Comparison of ENCODE assay signal across 8 mouse cellular contexts in the genomic region with DNA sequence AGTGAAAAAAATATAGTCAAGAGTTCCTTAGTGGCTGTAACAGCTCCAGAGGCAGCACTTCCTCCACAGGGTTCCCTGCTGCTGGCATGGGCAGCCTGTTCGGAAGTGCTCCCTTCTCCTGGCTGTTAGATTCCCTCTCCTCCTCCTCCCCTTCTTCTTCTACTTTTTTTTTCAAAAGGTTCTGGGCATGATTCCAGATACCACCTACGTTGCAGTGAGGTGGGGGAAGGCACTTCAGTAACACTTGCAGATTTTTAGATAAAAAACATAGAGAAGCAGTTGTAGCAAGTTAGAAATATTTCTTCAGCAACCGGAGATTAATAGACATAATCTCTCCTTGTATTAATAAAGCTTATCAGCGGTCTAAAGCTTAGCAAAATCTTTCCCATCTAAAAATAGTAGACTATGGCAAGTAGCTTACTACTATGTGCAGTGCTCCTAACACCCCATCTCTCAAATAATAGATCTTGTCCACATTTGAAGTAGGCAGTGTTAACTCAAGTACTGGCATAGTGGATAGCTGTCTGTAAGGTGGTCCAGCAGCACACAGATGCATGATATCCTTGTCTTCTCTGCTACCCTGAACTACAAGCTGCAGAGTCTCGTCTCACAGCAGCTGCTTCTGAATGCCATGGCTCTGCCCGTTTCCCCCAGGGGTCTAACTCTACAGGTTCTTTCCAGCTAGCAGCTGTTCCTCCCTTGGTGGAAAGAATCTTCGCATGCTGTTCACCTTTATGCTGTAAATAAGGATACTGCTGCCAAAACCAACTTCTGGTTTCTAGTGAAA. TPM values are rescaled to one million over a fixed set of nuclear protein-coding genes. Genes with fewer than 3 reads are reported as not detected.
DNase-seq lines count a peak whose midpoint lies in the region; ATAC-seq lines count a peak whose summit lies in the region.
"Had no signal": no experiment of that assay in that cellular context is flagged by ENCODE, and none has a peak within 500 bp of the region (broad histone marks: within the 10 kb centered on the region; RNA-seq: fewer than 3 reads in every experiment).

No protein-coding gene starts in this region.

- H3K27ac ChIP-seq in midbrain, embryonic 15.5 days = 0 out of 2 replicates have a peak overlapping the region, but pooled peaks have one; percentile 46
- no peak overlapping the region for H3K27ac ChIP-seq in midbrain, embryonic 11.5 days (ENCODE audit: low read depth, low read length)
- peak overlapping the region; percentile 75 for H3K27ac ChIP-seq in embryonic facial prominence, embryonic 12.5 days

- intact Hi-C loops in heart, postnatal 10 days (cut with DNase I) = loop anchor here (2.0 kb wide), 1 partner anchor 48 kb away; no protein-coding TSS in a partner anchor

- peaks cover 17% of the 10 kb centered on the region for H3K4me1 ChIP-seq in midbrain, embryonic 15.5 days
- no peaks in the 10 kb centered on the region for H3K4me1 ChIP-seq in midbrain, embryonic 11.5 days (ENCODE audit: control insufficient read depth, insufficient read depth, low read length)
- H3K4me1 ChIP-seq in embryonic facial prominence, embryonic 12.5 days = peaks cover 40% of the 10 kb centered on the region

- H3K4me3 ChIP-seq in midbrain, embryonic 15.5 days = no peak overlapping the region
- no peak overlapping the region for H3K4me3 ChIP-seq in midbrain, embryonic 11.5 days (ENCODE audit: low read depth, low read length)
- H3K4me3 ChIP-seq in embryonic facial prominence, embryonic 12.5 days = no peak overlapping the region

- DNase-seq in midbrain, embryonic 11.5 days (ENCODE audit: low spot score, missing footprints) = no peak
- DNase-seq in heart, postnatal 10 days = peak; percentile 37 to 47
- peak; percentile 71 to 81 for DNase-seq in left cerebral cortex, adult 9 months (ENCODE audit: low spot score in 2 of 2)
- peak; percentile 27 for DNase-seq in retina, postnatal 7 days (ENCODE audit: low read depth, low spot score)
- DNase-seq in T-cell, adult 2 months (ENCODE audit: low spot score) = no peak

- no peak overlapping the region for H3K9ac ChIP-seq in midbrain, embryonic 15.5 days
- H3K9ac ChIP-seq in midbrain, embryonic 11.5 days (ENCODE audit: low read length) = no peak overlapping the region
- H3K9ac ChIP-seq in embryonic facial prominence, embryonic 12.5 days = no peak overlapping the region

- ATAC-seq in midbrain, embryonic 15.5 days (replicated peaks) = peak; percentile 54; the same call in 1 of the 2 replicates
- no peak for ATAC-seq in midbrain, embryonic 11.5 days (ENCODE audit: low FRiP score)
- peak; percentile 64; the same call in 1 of the 2 replicates for ATAC-seq in embryonic facial prominence, embryonic 12.5 days (ENCODE audit: insufficient number of reproducible peaks, insufficient read depth, low FRiP score, low TSS enrichment)

- no peaks in the 10 kb centered on the region; the same call in 1 of the 2 replicates for H3K36me3 ChIP-seq in midbrain, embryonic 15.5 days (replicated peaks)
- H3K36me3 ChIP-seq in midbrain, embryonic 11.5 days (ENCODE audit: control insufficient read depth, insufficient read depth, low read length) = no peaks in the 10 kb centered on the region
- H3K36me3 ChIP-seq in embryonic facial prominence, embryonic 12.5 days = peaks cover 5% of the 10 kb centered on the region

- H3K9me3 ChIP-seq in midbrain, embryonic 15.5 days = no peaks in the 10 kb centered on the region
- H3K9me3 ChIP-seq in midbrain, embryonic 11.5 days (ENCODE audit: control insufficient read depth, low read length) = no peaks in the 10 kb centered on the region
- no peaks in the 10 kb centered on the region for H3K9me3 ChIP-seq in embryonic facial prominence, embryonic 12.5 days

- WGBS in midbrain, embryonic 15.5 days = 32% methylated on average over 7 of the region's 7 CpGs
- WGBS in midbrain, embryonic 11.5 days = 57% methylated on average over 7 of the region's 7 CpGs
- 29% methylated on average over 7 of the region's 7 CpGs for WGBS in embryonic facial prominence, embryonic 12.5 days

- no peaks in the 10 kb centered on the region for H3K27me3 ChIP-seq in midbrain, embryonic 15.5 days (replicated peaks)
- no peaks in the 10 kb centered on the region for H3K27me3 ChIP-seq in midbrain, embryonic 11.5 days (ENCODE audit: control insufficient read depth, insufficient read depth, low read length)
- H3K27me3 ChIP-seq in embryonic facial prominence, embryonic 12.5 days = no peaks in the 10 kb centered on the region

- H3K4me2 ChIP-seq in midbrain, embryonic 15.5 days = no peak overlapping the region
- H3K4me2 ChIP-seq in midbrain, embryonic 11.5 days = no peak overlapping the region
- peak overlapping the region; percentile 17; the same call in 1 of the 2 replicates for H3K4me2 ChIP-seq in embryonic facial prominence, embryonic 12.5 days (replicated peaks)

RNA-seq across cellular contexts. Expression of gene Ahcyl1, which starts 15.4 kb away (rescaled TPM):
- polyA plus RNA-seq in midbrain, embryonic 15.5 days (2015; fragmentation: Nextera tagmentation; extraction: Ambion mirVana) = 115 and 117 TPM in 2 replicates
- polyA plus RNA-seq in midbrain, embryonic 11.5 days (2014; fragmentation: Nextera tagmentation; extraction: Ambion mirVana) = 127 and 132 TPM in 2 replicates
- 110 and 119 TPM in 2 replicates for polyA plus RNA-seq in embryonic facial prominence, embryonic 12.5 days (2016; fragmentation: Nextera tagmentation; extraction: Ambion mirVana)
- 100 to 1,000 TPM in 1 of 2 experiments, 10 to 100 TPM in 1; 88.7 to 104 TPM for total RNA-seq in heart, postnatal 10 days (2021)

RNA-seq across cellular contexts. Expression of gene Strip1, which starts 49.5 kb away (rescaled TPM):
- 178 and 182 TPM in 2 replicates for polyA plus RNA-seq in midbrain, embryonic 15.5 days (2015; fragmentation: Nextera tagmentation; extraction: Ambion mirVana)
- 87.6 and 90.6 TPM in 2 replicates for polyA plus RNA-seq in midbrain, embryonic 11.5 days (2014; fragmentation: Nextera tagmentation; extraction: Ambion mirVana)
- 82.4 and 83.1 TPM in 2 replicates for polyA plus RNA-seq in embryonic facial prominence, embryonic 12.5 days (2016; fragmentation: Nextera tagmentation; extraction: Ambion mirVana)
- total RNA-seq in heart, postnatal 10 days (2021) = 10 to 100 TPM; 26.4 to 31.4 TPM

RNA-seq across cellular contexts. Expression of gene Gm10961, which starts 49.9 kb away (rescaled TPM):
- not detected in 2 replicates for polyA plus RNA-seq in midbrain, embryonic 15.5 days (2015; fragmentation: Nextera tagmentation; extraction: Ambion mirVana)
- not detected in 2 replicates for polyA plus RNA-seq in midbrain, embryonic 11.5 days (2014; fragmentation: Nextera tagmentation; extraction: Ambion mirVana)
- polyA plus RNA-seq in embryonic facial prominence, embryonic 12.5 days (2016; fragmentation: Nextera tagmentation; extraction: Ambion mirVana) = not detected in 2 replicates
- total RNA-seq in heart, postnatal 10 days (2021) = not detected
- total RNA-seq: neutrophil, adult 5-6 weeks had no signal

Comparison
In these comparisons a context has a peak if more than half of its experiments do, and no peak if none do; other contexts are left out.
1. DNase-seq: peak in heart, postnatal 10 days (2 of 2), left cerebral cortex, adult 9 months (2 of 2) and retina, postnatal 7 days (single experiment); none in midbrain, embryonic 11.5 days (single experiment) and T-cell, adult 2 months (single experiment).